Mouse (Mus musculus): ENCODE results near the gene Phf5a.
A peak's percentile ranks its signal among the peaks of the same experiment; 100 is the strongest.

Gene Phf5a

GRCm38 (mm10) chr15:81832219-81832618, 39.5 kb downstream of the Phf5a start:
- DNase-seq (ENCODE audit: low read depth, low spot score): no peak

GRCm38 (mm10) chr15:81831136-81831825, 40.4 kb downstream of the Phf5a start:
- Histone ChIP-seq H3K36me3 (ENCODE audit: control insufficient read depth, insufficient read depth, low read length, poor library complexity, severe bottlenecking) (0 out of 2 replicates have a peak, but pooled peaks cover 5% of the 10 kb centered on the region), H3K27me3 (ENCODE audit: control insufficient read depth, insufficient read depth, low read length, poor library complexity, severe bottlenecking) (no peaks in the 10 kb centered on the region; the same call in 1 of the 2 replicates)
- peak; percentile 97 for DNase-seq (ENCODE audit: low read depth, low spot score)

More at GRCm38 (mm10) chr15:81832219-81832618, 39.5 kb downstream of the Phf5a start:
- Histone ChIP-seq H3K36me3 (ENCODE audit: control insufficient read depth, insufficient read depth, low read length, poor library complexity, severe bottlenecking) (0 out of 2 replicates have a peak, but pooled peaks cover 4% of the 10 kb centered on the region), H3K27me3 (ENCODE audit: control insufficient read depth, insufficient read depth, low read length, poor library complexity, severe bottlenecking) (no peaks in the 10 kb centered on the region; the same call in 1 of the 2 replicates)

- DNase-seq (ENCODE audit: low read depth, low spot score): no peak
- Histone ChIP-seq H3K36me3 (ENCODE audit: control insufficient read depth, insufficient read depth, low read length, poor library complexity, severe bottlenecking) (0 out of 2 replicates have a peak, but pooled peaks cover 8% of the 10 kb centered on the region), H3K27me3 (ENCODE audit: control insufficient read depth, insufficient read depth, low read length, poor library complexity, severe bottlenecking) (no peaks in the 10 kb centered on the region; the same call in 1 of the 2 replicates)
Observed at GRCm38 (mm10) chr15:81830530-81830929, 41.2 kb downstream of the Phf5a start.

- Histone ChIP-seq H3K36me3 (ENCODE audit: control insufficient read depth, insufficient read depth, low read length, poor library complexity, severe bottlenecking) (0 out of 2 replicates have a peak, but pooled peaks cover 8% of the 10 kb centered on the region), H3K27me3 (ENCODE audit: control insufficient read depth, insufficient read depth, low read length, poor library complexity, severe bottlenecking) (no peaks in the 10 kb centered on the region; the same call in 1 of the 2 replicates)
- DNase-seq (ENCODE audit: low read depth, low spot score): no peak
Observed at GRCm38 (mm10) chr15:81829208-81829580, 42.5 kb downstream of the Phf5a start.

GRCm38 (mm10) chr15:81828426-81829207, 43.1 kb downstream of the Phf5a start:
- no peak for DNase-seq (ENCODE audit: low read depth, low spot score)
- Histone ChIP-seq H3K36me3 (ENCODE audit: control insufficient read depth, insufficient read depth, low read length, poor library complexity, severe bottlenecking) (0 out of 2 replicates have a peak, but pooled peaks cover 8% of the 10 kb centered on the region), H3K27me3 (ENCODE audit: control insufficient read depth, insufficient read depth, low read length, poor library complexity, severe bottlenecking) (no peaks in the 10 kb centered on the region; the same call in 1 of the 2 replicates)

GRCm38 (mm10) chr15:81824832-81825231, 46.9 kb downstream of the Phf5a start:
- no peaks in the 10 kb centered on the region; the same call in 1 of the 2 replicates for H3K27me3 ChIP-seq (ENCODE audit: control insufficient read depth, insufficient read depth, low read length, poor library complexity, severe bottlenecking)
- 0 out of 2 replicates have a peak, but pooled peaks cover 11% of the 10 kb centered on the region for H3K36me3 ChIP-seq (ENCODE audit: control insufficient read depth, insufficient read depth, low read length, poor library complexity, severe bottlenecking)
- DNase-seq (ENCODE audit: low read depth, low spot score): no peak

- Histone ChIP-seq H3K27me3 (ENCODE audit: control insufficient read depth, insufficient read depth, low read length, poor library complexity, severe bottlenecking) (no peaks in the 10 kb centered on the region), H3K36me3 (ENCODE audit: control insufficient read depth, insufficient read depth, low read length, poor library complexity, severe bottlenecking) (0 out of 2 replicates have a peak, but pooled peaks cover 9% of the 10 kb centered on the region)
- no peak for DNase-seq (ENCODE audit: low read depth, low spot score)
Observed at GRCm38 (mm10) chr15:81822631-81823030, 49.1 kb downstream of the Phf5a start.

- Histone ChIP-seq H3K36me3 (ENCODE audit: control insufficient read depth, insufficient read depth, low read length, poor library complexity, severe bottlenecking) (peaks cover 3% of the 10 kb centered on the region; the same call in 1 of the 2 replicates), H3K27me3 (ENCODE audit: control insufficient read depth, insufficient read depth, low read length, poor library complexity, severe bottlenecking) (no peaks in the 10 kb centered on the region)
- no peak for DNase-seq (ENCODE audit: low read depth, low spot score)
Observed at GRCm38 (mm10) chr15:81818404-81818803, 53.3 kb downstream of the Phf5a start.

- Histone ChIP-seq H3K36me3 (ENCODE audit: control insufficient read depth, insufficient read depth, low read length, poor library complexity, severe bottlenecking) (no peaks in the 10 kb centered on the region; the same call in 1 of the 2 replicates), H3K27me3 (ENCODE audit: control insufficient read depth, insufficient read depth, low read length, poor library complexity, severe bottlenecking) (no peaks in the 10 kb centered on the region)
- DNase-seq (ENCODE audit: low read depth, low spot score): no peak
Observed at GRCm38 (mm10) chr15:81814716-81815370, 56.9 kb downstream of the Phf5a start.

All from splenic B cell, adult 2 months (primary cell).